Mouse (Mus musculus) stomach, postnatal 0 days (tissue): ENCODE measurements at regions not wholly inside any gene's neighbourhood (a gene's known extent, or its start where the extent isn't known, plus 50 kb on each side); places are given as distances from the start of the nearest gene placed in this dataset.

Source experiments
- ATAC-seq: fragments of 200-750 bp; cut with Nextera tagmentation; 2 replicates; pipeline ENCODE4 v1.8.0; 2017; ENCODE audit not compliant: low FRiP score, low TSS enrichment
- DNase-seq: peaks from one replicate; pipeline ENCODE4 v3.0.0-alpha.2; 2016; ENCODE audit warnings: low spot score
- H3K27ac ChIP-seq: fragments of 300-500 bp; sonication (generic); replicated peaks from 2 replicates; pipeline ENCODE4 v1.5.1; 2014; ENCODE audit warnings: mild to moderate bottlenecking, control low read depth
- H3K27me3 ChIP-seq: fragments of 300-500 bp; sonication (generic); 2 replicates; pipeline ENCODE4 v1.6.1; 2014; ENCODE audit warnings: low read length; ENCODE audit not compliant: control insufficient read depth, insufficient read depth
- H3K36me3 ChIP-seq: fragments of 300-500 bp; sonication (generic); 2 replicates; pipeline ENCODE4 v1.6.1; 2014; ENCODE audit warnings: low read length, mixed read lengths; ENCODE audit not compliant: control insufficient read depth, insufficient read depth
- H3K4me1 ChIP-seq: fragments of 300-500 bp; sonication (generic); replicated peaks from 2 replicates; pipeline ENCODE4 v1.6.1; 2014; ENCODE audit warnings: antibody characterized with exemption; ENCODE audit not compliant: control insufficient read depth, insufficient read depth
- H3K4me2 ChIP-seq: fragments of 300-500 bp; sonication (generic); replicated peaks from 2 replicates; pipeline ENCODE4 v1.6.1; 2014; ENCODE audit warnings: low read depth, mild to moderate bottlenecking, control low read depth, moderate library complexity
- H3K4me3 ChIP-seq: fragments of 300-500 bp; sonication (generic); 2 replicates; pipeline ENCODE4 v1.5.1; 2014; ENCODE audit warnings: low read depth, low read length, control low read depth
- H3K9ac ChIP-seq: fragments of 300-500 bp; sonication (generic); 2 replicates; pipeline ENCODE4 v1.6.1; 2014; ENCODE audit warnings: mild to moderate bottlenecking, low read length, control low read depth, mixed read lengths
- H3K9me3 ChIP-seq: fragments of 300-500 bp; sonication (generic); 2 replicates; pipeline ENCODE4 v1.6.1; 2016; ENCODE audit warnings: low read length; ENCODE audit not compliant: control insufficient read depth
- CTCF ChIP-seq: IDR thresholded peaks from 2 replicates; pipeline ENCODE4 v1.5.1; 2016; ENCODE audit warnings: antibody characterized with exemption, low read depth, mild to moderate bottlenecking, moderate library complexity
- EP300 ChIP-seq: optimal IDR thresholded peaks from 2 replicates; pipeline ENCODE3; 2016; ENCODE audit warnings: antibody characterized with exemption
- whole genome bisulfite sequencing: fragments of 180-500 bp; shearing (Covaris S2); extraction: QIAGEN DNeasy Blood & Tissue Kit; methylation state at CpG from one replicate; pipeline ENCODE4 v1.1.7; 2014; 5-methylcytosine and 5-hydroxymethylcytosine counted together

DNA sequence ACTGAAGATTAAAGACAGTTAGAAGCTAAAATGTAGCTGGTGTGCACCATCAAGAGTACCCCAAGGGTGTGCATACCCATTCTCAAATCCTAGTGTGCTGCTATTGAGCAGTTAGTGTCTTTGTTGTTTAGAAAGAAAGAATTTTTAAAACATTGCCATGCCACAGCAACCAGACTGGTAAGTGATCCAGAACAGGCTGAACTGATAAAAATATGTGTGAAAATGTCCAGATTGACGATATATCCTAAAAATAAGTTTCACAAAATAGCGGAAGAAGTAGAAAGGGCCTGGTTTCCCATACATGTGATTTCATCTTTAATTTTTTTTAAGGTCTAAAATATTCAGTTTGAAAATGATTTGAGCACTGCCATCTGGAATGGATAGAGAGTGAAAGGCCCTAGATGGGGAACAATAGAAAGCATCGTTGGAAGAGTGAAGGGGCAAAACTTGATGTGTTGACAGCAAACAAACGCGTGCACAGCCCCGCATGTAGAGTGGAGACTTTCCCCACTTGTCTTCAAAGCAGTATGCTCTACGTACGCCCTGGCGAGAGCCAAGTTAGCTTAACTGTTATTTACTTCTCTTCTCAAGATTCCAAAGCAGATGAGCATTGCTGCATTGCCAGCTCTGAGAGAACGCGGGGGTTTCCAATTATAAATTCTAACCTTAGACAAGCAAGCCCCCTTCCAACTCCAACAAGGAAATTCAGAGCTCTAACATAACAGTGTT, 100.3 kb downstream of the Rap2a start:
- Histone ChIP-seq H3K4me2 (no peak overlapping the region), H3K9me3 (no peaks in the 10 kb centered on the region), H3K9ac (no peak overlapping the region), H3K4me3 (no peak overlapping the region), H3K36me3 (no peaks in the 10 kb centered on the region), H3K4me1 (no peaks in the 10 kb centered on the region), H3K27ac (no peak overlapping the region), H3K27me3 (no peaks in the 10 kb centered on the region)
- DNase-seq: no peak
- 70% methylated on average over 11 of the region's 11 CpGs for WGBS
- no peak for ATAC-seq
- no peak for TF ChIP-seq EP300
- TF ChIP-seq CTCF: no peak

DNA sequence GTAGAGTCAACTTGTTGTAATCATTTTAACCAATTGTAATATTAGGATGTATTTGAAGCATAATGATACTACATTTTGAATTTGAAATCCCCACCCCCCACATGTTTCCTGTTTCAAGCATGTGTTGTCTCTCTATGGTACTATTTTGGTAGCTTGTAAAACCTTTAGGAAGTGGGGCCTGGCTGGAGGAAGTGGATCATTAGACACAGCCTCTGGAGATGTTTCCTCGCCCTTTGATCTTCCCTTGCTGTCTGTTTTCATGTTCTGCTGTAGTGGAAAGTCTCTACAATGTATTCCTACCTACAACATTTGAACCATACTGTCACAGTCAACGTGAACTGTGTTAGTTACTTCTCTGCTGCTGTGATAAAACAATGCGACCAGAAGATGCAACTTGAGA, 105.6 kb downstream of the Rap2a start:
- TF ChIP-seq EP300 (no peak), CTCF (no peak)
- Histone ChIP-seq H3K9me3 (no peaks in the 10 kb centered on the region), H3K36me3 (no peaks in the 10 kb centered on the region), H3K27me3 (no peaks in the 10 kb centered on the region), H3K4me2 (no peak overlapping the region), H3K27ac (no peak overlapping the region), H3K4me1 (no peaks in the 10 kb centered on the region), H3K4me3 (no peak overlapping the region), H3K9ac (no peak overlapping the region)
- DNase-seq (no peak), ATAC-seq (no peak)
- WGBS: 74% methylated on average over 3 of the region's 3 CpGs

DNA sequence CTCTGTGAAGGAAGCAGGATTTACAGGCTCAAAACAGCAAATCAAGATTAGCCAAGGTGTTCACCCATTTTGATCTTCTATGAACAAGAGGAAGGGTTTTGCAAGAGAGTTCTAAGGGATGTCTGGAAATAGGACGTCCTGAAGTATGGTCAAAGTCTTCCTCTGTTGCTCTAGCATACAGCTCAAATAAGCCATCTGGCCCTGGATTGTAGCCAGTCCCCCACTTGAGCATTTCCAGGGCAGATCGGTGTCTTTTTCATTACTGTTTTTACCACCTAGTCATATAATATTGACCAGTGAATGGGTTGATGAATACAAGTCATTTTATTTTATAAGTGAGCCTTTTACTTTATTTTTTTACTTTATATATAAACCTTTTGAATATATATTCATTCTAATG, 113.9 kb downstream of the Rap2a start:
- no peak overlapping the region for H3K4me3 ChIP-seq
- DNase-seq: no peak
- 78% methylated on average over 2 of the region's 2 CpGs for WGBS
- TF ChIP-seq EP300 (no peak), CTCF (no peak)
- H3K4me1 ChIP-seq: no peaks in the 10 kb centered on the region
- H3K36me3 ChIP-seq: no peaks in the 10 kb centered on the region
- H3K4me2 ChIP-seq: no peak overlapping the region
- no peak overlapping the region for H3K27ac ChIP-seq
- H3K9me3 ChIP-seq: no peaks in the 10 kb centered on the region
- no peaks in the 10 kb centered on the region for H3K27me3 ChIP-seq
- H3K9ac ChIP-seq: no peak overlapping the region
- ATAC-seq: no peak

DNA sequence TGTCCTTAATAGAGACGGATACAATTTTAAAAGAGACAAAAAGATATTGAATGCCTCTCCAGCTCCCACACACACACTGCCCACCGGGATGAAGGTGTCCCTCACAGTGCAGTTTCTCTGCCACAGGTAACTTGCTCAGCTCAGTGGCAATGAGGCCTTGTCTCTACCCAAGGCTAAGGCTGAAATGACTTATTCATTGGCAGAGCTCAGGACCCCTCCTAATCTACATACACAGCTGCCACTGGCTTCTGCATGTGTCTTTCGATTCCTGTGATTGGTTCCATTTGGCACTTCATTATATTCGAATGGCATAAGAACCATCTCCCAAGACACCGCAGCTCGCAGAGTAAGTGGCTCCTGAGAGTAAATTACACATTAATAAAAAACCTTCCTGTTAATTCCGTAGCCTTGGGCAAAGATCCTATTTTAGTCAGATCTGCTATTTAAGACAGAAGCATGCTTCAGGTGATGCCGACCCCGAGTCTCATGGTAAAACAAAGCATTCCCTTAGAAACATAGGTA, 122.2 kb downstream of the Rap2a start:
- Histone ChIP-seq H3K27ac (no peak overlapping the region), H3K4me2 (no peak overlapping the region), H3K36me3 (no peaks in the 10 kb centered on the region), H3K9ac (no peak overlapping the region), H3K9me3 (no peaks in the 10 kb centered on the region), H3K4me3 (no peak overlapping the region), H3K4me1 (no peaks in the 10 kb centered on the region), H3K27me3 (no peaks in the 10 kb centered on the region)
- no peak for TF ChIP-seq EP300
- TF ChIP-seq CTCF: no peak
- no peak for DNase-seq
- WGBS: 89% methylated on average over 9 of the region's 9 CpGs
- ATAC-seq: no peak

DNA sequence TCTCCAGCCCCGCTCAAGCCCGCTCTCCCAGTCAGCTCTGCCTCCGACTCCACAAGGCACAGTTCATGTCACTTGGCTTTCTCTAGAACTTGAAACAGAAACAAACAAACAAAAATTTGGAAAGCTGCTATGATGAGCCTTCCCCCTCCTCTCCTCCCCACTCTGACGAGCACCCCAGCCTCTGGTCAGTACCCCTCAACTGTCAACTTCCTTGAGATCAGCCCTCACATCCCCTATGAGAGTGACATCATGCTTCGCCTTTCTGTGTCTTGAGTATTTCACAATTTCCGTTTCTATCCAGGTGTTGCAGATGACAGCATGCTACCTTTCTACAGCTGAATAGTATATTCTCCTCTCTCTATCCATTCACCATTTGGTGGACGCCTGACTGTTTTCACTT, 123.3 kb downstream of the Rap2a start:
- Histone ChIP-seq H3K4me3 (no peak overlapping the region), H3K36me3 (no peaks in the 10 kb centered on the region), H3K27ac (no peak overlapping the region), H3K4me2 (no peak overlapping the region), H3K9ac (no peak overlapping the region), H3K27me3 (no peaks in the 10 kb centered on the region), H3K9me3 (no peaks in the 10 kb centered on the region), H3K4me1 (no peaks in the 10 kb centered on the region)
- 83% methylated on average over 7 of the region's 7 CpGs for WGBS
- DNase-seq: no peak
- ATAC-seq: no peak
- no peak for TF ChIP-seq EP300

DNA sequence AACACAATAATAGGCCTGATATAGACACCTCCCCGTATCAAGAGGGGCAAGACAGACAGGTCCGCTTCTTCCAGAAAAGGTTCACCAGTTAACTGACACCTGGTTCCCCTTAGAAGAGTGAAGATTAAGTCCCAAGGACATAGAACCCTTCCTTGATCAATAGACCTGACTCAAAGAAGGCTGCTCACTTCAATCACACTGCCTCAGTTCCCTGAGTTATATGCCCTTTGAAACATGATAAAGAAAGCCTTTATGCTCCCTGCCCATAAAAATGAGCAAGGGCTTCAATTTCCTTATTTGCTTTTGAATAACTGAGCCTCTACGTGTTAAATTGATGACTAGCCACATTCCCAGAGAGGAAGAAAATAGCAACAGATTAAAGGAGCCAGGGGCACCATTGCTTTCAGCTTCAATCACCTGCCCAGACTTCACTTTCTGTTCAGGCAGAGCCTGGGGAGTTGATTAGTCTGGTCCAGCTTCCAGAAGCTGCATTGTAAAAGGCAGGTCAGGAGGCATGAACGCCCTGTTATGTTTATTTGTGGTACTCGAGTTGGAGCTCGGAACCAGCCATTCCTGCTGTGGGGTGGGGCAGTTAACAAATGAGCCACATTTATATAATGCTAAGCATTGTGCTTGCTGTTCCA, 125.7 kb downstream of the Rap2a start:
- H3K4me1 ChIP-seq: no peaks in the 10 kb centered on the region
- no peak overlapping the region for H3K4me2 ChIP-seq
- H3K36me3 ChIP-seq: no peaks in the 10 kb centered on the region
- H3K27me3 ChIP-seq: no peaks in the 10 kb centered on the region
- no peak overlapping the region for H3K9ac ChIP-seq
- H3K4me3 ChIP-seq: no peak overlapping the region
- no peaks in the 10 kb centered on the region for H3K9me3 ChIP-seq
- peak; percentile 54 for ATAC-seq
- no peak overlapping the region for H3K27ac ChIP-seq
- DNase-seq: peak; percentile 26
- WGBS: 46% methylated on average over 6 of the region's 6 CpGs
- TF ChIP-seq EP300: no peak
- no peak for TF ChIP-seq CTCF
